Mouse (Mus musculus): ENCODE data around the gene Rtn1. TPM values are rescaled to one million over a fixed set of nuclear protein-coding genes. Genes with fewer than 3 reads are reported as not detected.
A peak's percentile ranks its signal among the peaks of the same experiment; 100 is the strongest.

Gene Rtn1
- polyA plus RNA-seq, 1 experiment from 2014 or later, result 235 TPM

- Histone ChIP-seq H3K27me3 (ENCODE audit: control insufficient read depth, insufficient read depth, low read length) (no peaks in the 10 kb centered on the region), H3K9me3 (ENCODE audit: control insufficient read depth, low read length) (no peaks in the 10 kb centered on the region), H3K4me1 (replicated peaks; ENCODE audit: control insufficient read depth, insufficient read depth, low read length) (no peaks in the 10 kb centered on the region), H3K36me3 (ENCODE audit: control insufficient read depth, insufficient read depth, low read length) (no peaks in the 10 kb centered on the region), H3K27ac (ENCODE audit: low read depth, low read length) (no peak overlapping the region), H3K4me3 (ENCODE audit: low read depth, low read length) (no peak overlapping the region), H3K9ac (ENCODE audit: low read length) (no peak overlapping the region), H3K4me2 (ENCODE audit: low read depth, low read length, severe bottlenecking) (no peak overlapping the region)
- no peak for ATAC-seq (replicated peaks; ENCODE audit: low FRiP score)
- WGBS, result 71% methylated on average over 4 of the region's 4 CpGs
- DNase-seq (ENCODE audit: low spot score), result no peak
Observed at GRCm38 (mm10) chr12:72323778-72324177, 85.1 kb downstream of the Rtn1 start.

- Histone ChIP-seq H3K27me3 (ENCODE audit: control insufficient read depth, insufficient read depth, low read length) (no peaks in the 10 kb centered on the region), H3K4me3 (ENCODE audit: low read depth, low read length) (no peak overlapping the region), H3K36me3 (ENCODE audit: control insufficient read depth, insufficient read depth, low read length) (no peaks in the 10 kb centered on the region), H3K4me2 (ENCODE audit: low read depth, low read length, severe bottlenecking) (no peak overlapping the region), H3K27ac (ENCODE audit: low read depth, low read length) (no peak overlapping the region), H3K9me3 (ENCODE audit: control insufficient read depth, low read length) (no peaks in the 10 kb centered on the region), H3K4me1 (replicated peaks; ENCODE audit: control insufficient read depth, insufficient read depth, low read length) (no peaks in the 10 kb centered on the region), H3K9ac (ENCODE audit: low read length) (no peak overlapping the region)
- WGBS, result 77% methylated on average over 15 of the region's 15 CpGs
- DNase-seq (ENCODE audit: low spot score) (no peak), ATAC-seq (replicated peaks; ENCODE audit: low FRiP score) (no peak)
Observed at GRCm38 (mm10) chr12:72315732-72316465, 93.0 kb downstream of the Rtn1 start.

GRCm38 (mm10) chr12:72310818-72311217 lies 98.0 kb downstream of the Rtn1 start:
- no peak for DNase-seq (ENCODE audit: low spot score)
- Histone ChIP-seq H3K9me3 (ENCODE audit: control insufficient read depth, low read length) (no peaks in the 10 kb centered on the region), H3K9ac (ENCODE audit: low read length) (no peak overlapping the region), H3K27me3 (ENCODE audit: control insufficient read depth, insufficient read depth, low read length) (no peaks in the 10 kb centered on the region), H3K27ac (ENCODE audit: low read depth, low read length) (no peak overlapping the region), H3K4me3 (ENCODE audit: low read depth, low read length) (no peak overlapping the region), H3K36me3 (ENCODE audit: control insufficient read depth, insufficient read depth, low read length) (no peaks in the 10 kb centered on the region), H3K4me1 (replicated peaks; ENCODE audit: control insufficient read depth, insufficient read depth, low read length) (no peaks in the 10 kb centered on the region), H3K4me2 (ENCODE audit: low read depth, low read length, severe bottlenecking) (no peak overlapping the region)
- 89% methylated on average over 6 of the region's 6 CpGs for WGBS
- no peak for ATAC-seq (replicated peaks; ENCODE audit: low FRiP score)

GRCm38 (mm10) chr12:72308506-72308905 lies 100.3 kb downstream of the Rtn1 start:
- 80% methylated on average over 8 of the region's 8 CpGs for WGBS
- H3K27ac ChIP-seq (ENCODE audit: low read depth, low read length), result no peak overlapping the region
- peaks cover 5% of the 10 kb centered on the region for H3K4me1 ChIP-seq (replicated peaks; ENCODE audit: control insufficient read depth, insufficient read depth, low read length)
- DNase-seq (ENCODE audit: low spot score) (no peak), ATAC-seq (replicated peaks; ENCODE audit: low FRiP score) (no peak)
- H3K27me3 ChIP-seq (ENCODE audit: control insufficient read depth, insufficient read depth, low read length), result no peaks in the 10 kb centered on the region
- H3K4me2 ChIP-seq (ENCODE audit: low read depth, low read length, severe bottlenecking), result no peak overlapping the region
- H3K36me3 ChIP-seq (ENCODE audit: control insufficient read depth, insufficient read depth, low read length), result no peaks in the 10 kb centered on the region
- H3K9ac ChIP-seq (ENCODE audit: low read length), result no peak overlapping the region
- no peaks in the 10 kb centered on the region for H3K9me3 ChIP-seq (ENCODE audit: control insufficient read depth, low read length)
- no peak overlapping the region for H3K4me3 ChIP-seq (ENCODE audit: low read depth, low read length)

- peaks cover 5% of the 10 kb centered on the region for H3K4me1 ChIP-seq (replicated peaks; ENCODE audit: control insufficient read depth, insufficient read depth, low read length)
- 93% methylated on average over 11 of the region's 11 CpGs for WGBS
- H3K27ac ChIP-seq (ENCODE audit: low read depth, low read length), result no peak overlapping the region
- DNase-seq (ENCODE audit: low spot score) (no peak), ATAC-seq (replicated peaks; ENCODE audit: low FRiP score) (no peak)
- no peaks in the 10 kb centered on the region for H3K9me3 ChIP-seq (ENCODE audit: control insufficient read depth, low read length)
- no peaks in the 10 kb centered on the region for H3K27me3 ChIP-seq (ENCODE audit: control insufficient read depth, insufficient read depth, low read length)
- H3K4me2 ChIP-seq (ENCODE audit: low read depth, low read length, severe bottlenecking), result no peak overlapping the region
- H3K9ac ChIP-seq (ENCODE audit: low read length), result no peak overlapping the region
- no peak overlapping the region for H3K4me3 ChIP-seq (ENCODE audit: low read depth, low read length)
- H3K36me3 ChIP-seq (ENCODE audit: control insufficient read depth, insufficient read depth, low read length), result no peaks in the 10 kb centered on the region
Observed at GRCm38 (mm10) chr12:72306281-72306680, 102.6 kb downstream of the Rtn1 start.

- Histone ChIP-seq H3K4me3 (ENCODE audit: low read depth, low read length) (no peak overlapping the region), H3K4me1 (replicated peaks; ENCODE audit: control insufficient read depth, insufficient read depth, low read length) (peaks cover 5% of the 10 kb centered on the region), H3K9ac (ENCODE audit: low read length) (no peak overlapping the region), H3K9me3 (ENCODE audit: control insufficient read depth, low read length) (no peaks in the 10 kb centered on the region), H3K27me3 (ENCODE audit: control insufficient read depth, insufficient read depth, low read length) (no peaks in the 10 kb centered on the region), H3K36me3 (ENCODE audit: control insufficient read depth, insufficient read depth, low read length) (no peaks in the 10 kb centered on the region), H3K27ac (ENCODE audit: low read depth, low read length) (no peak overlapping the region), H3K4me2 (ENCODE audit: low read depth, low read length, severe bottlenecking) (no peak overlapping the region)
- 63% methylated on average over 5 of the region's 5 CpGs for WGBS
- DNase-seq (ENCODE audit: low spot score) (no peak), ATAC-seq (replicated peaks; ENCODE audit: low FRiP score) (no peak)
Observed at GRCm38 (mm10) chr12:72305421-72305820, 103.4 kb downstream of the Rtn1 start.

- Histone ChIP-seq H3K27me3 (ENCODE audit: control insufficient read depth, insufficient read depth, low read length) (no peaks in the 10 kb centered on the region), H3K4me3 (ENCODE audit: low read depth, low read length) (no peak overlapping the region), H3K9me3 (ENCODE audit: control insufficient read depth, low read length) (no peaks in the 10 kb centered on the region), H3K27ac (ENCODE audit: low read depth, low read length) (no peak overlapping the region), H3K36me3 (ENCODE audit: control insufficient read depth, insufficient read depth, low read length) (no peaks in the 10 kb centered on the region), H3K9ac (ENCODE audit: low read length) (no peak overlapping the region), H3K4me1 (replicated peaks; ENCODE audit: control insufficient read depth, insufficient read depth, low read length) (peaks cover 5% of the 10 kb centered on the region), H3K4me2 (ENCODE audit: low read depth, low read length, severe bottlenecking) (no peak overlapping the region)
- ATAC-seq (replicated peaks; ENCODE audit: low FRiP score) (no peak), DNase-seq (ENCODE audit: low spot score) (peak; percentile 54)
- 47% methylated on average over 5 of the region's 5 CpGs for WGBS
Observed at GRCm38 (mm10) chr12:72304985-72305384, 103.9 kb downstream of the Rtn1 start.

GRCm38 (mm10) chr12:72304347-72304688 lies 104.5 kb downstream of the Rtn1 start:
- Histone ChIP-seq H3K9ac (ENCODE audit: low read length) (no peak overlapping the region), H3K36me3 (ENCODE audit: control insufficient read depth, insufficient read depth, low read length) (no peaks in the 10 kb centered on the region), H3K9me3 (ENCODE audit: control insufficient read depth, low read length) (no peaks in the 10 kb centered on the region), H3K27ac (ENCODE audit: low read depth, low read length) (no peak overlapping the region), H3K4me2 (ENCODE audit: low read depth, low read length, severe bottlenecking) (no peak overlapping the region), H3K4me3 (ENCODE audit: low read depth, low read length) (no peak overlapping the region), H3K4me1 (replicated peaks; ENCODE audit: control insufficient read depth, insufficient read depth, low read length) (peaks cover 5% of the 10 kb centered on the region), H3K27me3 (ENCODE audit: control insufficient read depth, insufficient read depth, low read length) (no peaks in the 10 kb centered on the region)
- 63% methylated on average over 5 of the region's 5 CpGs for WGBS
- ATAC-seq (replicated peaks; ENCODE audit: low FRiP score) (no peak), DNase-seq (ENCODE audit: low spot score) (no peak)

- no peaks in the 10 kb centered on the region for H3K27me3 ChIP-seq (ENCODE audit: control insufficient read depth, insufficient read depth, low read length)
- 0 out of 2 replicates have a peak overlapping the region, but pooled peaks have one; percentile 12 for H3K4me2 ChIP-seq (ENCODE audit: low read depth, low read length, severe bottlenecking)
- H3K36me3 ChIP-seq (ENCODE audit: control insufficient read depth, insufficient read depth, low read length), result no peaks in the 10 kb centered on the region
- DNase-seq (ENCODE audit: low spot score) (peak; percentile 54), ATAC-seq (replicated peaks; ENCODE audit: low FRiP score) (no peak)
- no peak overlapping the region for H3K4me3 ChIP-seq (ENCODE audit: low read depth, low read length)
- no peak overlapping the region for H3K9ac ChIP-seq (ENCODE audit: low read length)
- 76% methylated on average over 37 of the region's 37 CpGs for WGBS
- H3K4me1 ChIP-seq (replicated peaks; ENCODE audit: control insufficient read depth, insufficient read depth, low read length), result peaks cover 5% of the 10 kb centered on the region
- no peaks in the 10 kb centered on the region for H3K9me3 ChIP-seq (ENCODE audit: control insufficient read depth, low read length)
- H3K27ac ChIP-seq (ENCODE audit: low read depth, low read length), result no peak overlapping the region
Observed at GRCm38 (mm10) chr12:72303624-72304346, 105.1 kb downstream of the Rtn1 start.
